Mouse (Mus musculus) midbrain, embryonic 16.5 days (tissue): ENCODE data around the gene Cherp. TPM values are rescaled to one million over a fixed set of nuclear protein-coding genes. Genes with fewer than 3 reads are reported as not detected.
A peak's percentile ranks its signal among the peaks of the same experiment; 100 is the strongest.

Source experiments
- ATAC-seq: fragments of 200-750 bp; cut with Nextera tagmentation; 2 replicates; pipeline ENCODE4 v1.8.0; 2017; ENCODE audit warnings: moderate TSS enrichment
- H3K27ac ChIP-seq: fragments of 300-500 bp; sonication (generic); 2 replicates; pipeline ENCODE4 v1.5.1; 2014; ENCODE audit warnings: mild to moderate bottlenecking, low read length, mixed read lengths
- H3K27me3 ChIP-seq: fragments of 300-500 bp; sonication (generic); 2 replicates; pipeline ENCODE4 v1.6.1; 2014; ENCODE audit warnings: low read depth, low read length, mixed read lengths; ENCODE audit not compliant: control insufficient read depth, insufficient read depth
- H3K36me3 ChIP-seq: fragments of 300-500 bp; sonication (generic); 2 replicates; pipeline ENCODE4 v1.6.1; 2014; ENCODE audit warnings: mild to moderate bottlenecking, low read length, moderate library complexity, mixed read lengths; ENCODE audit not compliant: control insufficient read depth, insufficient read depth
- H3K4me1 ChIP-seq: fragments of 300-500 bp; sonication (generic); 2 replicates; pipeline ENCODE4 v1.6.1; 2014; ENCODE audit warnings: mild to moderate bottlenecking, low read length, mixed read lengths; ENCODE audit not compliant: control insufficient read depth, insufficient read depth
- H3K4me2 ChIP-seq: fragments of 300-500 bp; sonication (generic); 2 replicates; pipeline ENCODE4 v1.6.1; 2014; ENCODE audit warnings: mild to moderate bottlenecking, low read length, mixed read lengths
- H3K4me3 ChIP-seq: fragments of 300-500 bp; sonication (generic); 2 replicates; pipeline ENCODE4 v1.5.1; 2014; ENCODE audit warnings: low read depth, mild to moderate bottlenecking, low read length, moderate library complexity, mixed read lengths
- H3K9ac ChIP-seq: fragments of 300-500 bp; sonication (generic); 2 replicates; pipeline ENCODE4 v1.6.1; 2014; ENCODE audit warnings: low read depth, low read length, mixed read lengths
- H3K9me3 ChIP-seq: fragments of 300-500 bp; sonication (generic); replicated peaks from 2 replicates; pipeline ENCODE4 v1.6.1; 2014; ENCODE audit warnings: mild to moderate bottlenecking, low read length, mixed read lengths; ENCODE audit not compliant: control insufficient read depth, poor library complexity, severe bottlenecking
- WGBS: fragments of 180-500 bp; shearing (Covaris S2); extraction: QIAGEN DNeasy Blood & Tissue Kit; methylation state at CpG from one replicate; pipeline ENCODE4 v1.1.7; 2014; 5-methylcytosine and 5-hydroxymethylcytosine counted together
- polyA plus RNA-seq: library from polyadenylated mRNA; unstranded; fragments of >200 nt; fragmentation: Nextera tagmentation; extraction: Ambion mirVana; gene quantifications from 2 replicates; pipeline ENCODE4 v1.2.1, GENCODE M21; 2015

Cherp gene
- polyA plus RNA-seq, 1 experiment from 2014 or later, result 55.3 TPM

DNA sequence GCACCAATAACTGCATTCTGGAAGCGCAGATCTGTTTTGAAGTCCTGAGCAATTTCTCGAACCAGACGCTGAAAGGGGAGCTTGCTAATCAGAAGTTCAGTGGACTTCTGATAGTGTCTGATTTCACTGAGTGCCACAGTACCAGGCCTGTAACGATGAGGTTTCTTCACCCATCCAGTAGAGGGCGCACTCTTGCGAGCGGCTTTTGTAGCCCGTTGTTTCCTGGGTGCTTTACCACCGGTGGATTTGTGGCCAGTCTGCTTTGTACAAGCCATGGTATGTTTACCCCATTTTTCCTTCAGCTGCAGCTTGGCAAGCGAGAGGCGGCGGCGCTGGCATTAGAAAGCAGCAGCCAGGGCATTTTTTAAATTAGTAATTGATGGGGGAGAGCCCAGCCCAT lies 45.4 kb downstream of the Cherp start:
- WGBS, result 54% methylated on average over 13 of the region's 13 CpGs

DNA sequence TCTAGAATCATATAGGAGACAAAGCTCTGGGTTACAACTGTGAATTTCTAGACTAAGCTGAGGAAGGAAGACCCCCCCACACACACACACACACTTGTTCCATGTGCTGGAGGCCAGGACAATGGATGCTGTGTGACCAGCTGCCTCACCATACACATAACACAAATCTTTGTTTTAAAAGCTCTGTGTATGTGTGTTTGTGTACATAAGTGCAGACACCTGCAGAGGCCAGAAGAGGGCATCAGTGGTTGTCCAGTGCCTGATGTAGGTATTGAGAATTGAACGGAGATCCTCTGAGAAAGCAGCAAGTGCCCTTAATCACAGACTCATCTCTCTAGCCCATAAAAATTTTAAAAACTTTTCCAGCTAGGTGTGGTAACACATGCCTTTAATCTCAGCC lies 52.1 kb downstream of the Cherp start:
- Histone ChIP-seq H3K27ac (no peak overlapping the region), H3K4me3 (no peak overlapping the region), H3K27me3 (no peaks in the 10 kb centered on the region), H3K9me3 (no peaks in the 10 kb centered on the region), H3K4me2 (no peak overlapping the region), H3K36me3 (no peaks in the 10 kb centered on the region), H3K4me1 (peaks cover 28% of the 10 kb centered on the region), H3K9ac (no peak overlapping the region)
- no peak for ATAC-seq
- WGBS, result 76% methylated on average over 1 of the region's 1 CpGs

More for the DNA sequence above, 45.4 kb downstream of the Cherp start:
- no peaks in the 10 kb centered on the region for H3K9me3 ChIP-seq
- no peaks in the 10 kb centered on the region for H3K4me1 ChIP-seq
- no peak overlapping the region for H3K4me2 ChIP-seq
- H3K9ac ChIP-seq, result no peak overlapping the region
- no peak overlapping the region for H3K4me3 ChIP-seq
- no peak for ATAC-seq
- no peaks in the 10 kb centered on the region for H3K27me3 ChIP-seq
- no peaks in the 10 kb centered on the region for H3K36me3 ChIP-seq
- H3K27ac ChIP-seq, result no peak overlapping the region

DNA sequence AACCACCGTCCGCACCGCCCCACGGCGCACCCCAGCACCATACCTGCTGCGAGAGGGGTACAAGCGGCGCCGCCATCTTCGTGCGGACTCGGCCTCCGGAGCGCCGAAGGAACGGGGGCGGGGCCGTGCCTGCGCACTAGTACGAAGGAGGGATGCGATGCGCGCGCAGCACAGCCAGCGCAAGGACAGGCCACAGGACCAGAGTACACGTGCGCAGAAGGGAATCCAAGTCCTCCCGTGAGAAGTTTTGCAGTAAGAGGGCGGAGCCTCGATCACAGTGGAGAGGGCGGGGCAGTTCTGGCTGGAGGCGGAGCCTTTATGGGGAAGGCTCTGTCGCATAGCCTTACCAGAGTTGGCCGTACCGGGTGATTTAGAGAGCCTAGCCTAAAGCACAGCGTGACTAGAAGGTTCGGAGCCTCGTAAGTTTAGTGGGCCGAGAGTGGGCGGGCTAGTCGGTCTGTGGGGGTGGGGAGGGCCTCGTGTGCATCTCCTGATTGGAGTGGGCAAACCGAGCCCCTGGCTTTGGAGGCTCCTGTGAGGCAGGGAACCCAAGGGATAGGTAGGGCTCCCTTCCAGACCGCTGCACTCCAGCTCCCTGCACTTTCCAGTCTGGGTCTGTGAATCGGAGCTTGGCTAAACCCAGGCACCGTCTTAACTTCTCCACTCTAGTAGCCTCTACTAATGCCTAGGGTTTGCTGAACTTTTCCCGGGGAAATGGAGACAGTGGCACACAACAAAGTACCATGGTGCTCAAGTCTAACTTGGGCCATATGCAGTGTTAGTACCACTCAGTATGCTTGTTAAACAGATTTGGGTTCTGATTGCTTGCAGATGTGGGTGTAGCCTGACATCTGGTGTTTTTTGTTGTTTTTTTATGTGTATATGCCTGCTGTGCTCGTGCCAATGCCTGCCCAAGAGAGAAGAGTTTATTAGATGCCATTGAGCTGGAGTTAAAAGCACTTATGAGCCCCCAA lies 53.4 kb downstream of the Cherp start, which contains the start of gene Eps15l1:
Gene Eps15l1, minus strand, starts transcription at position 99 of the 974 bp plus-strand sequence.
- peak within 1 kb of the TSS; percentile 86 for H3K9ac ChIP-seq
- WGBS, result 2% methylated on average over 48 of the region's 48 CpGs
- H3K9me3 ChIP-seq, result no peaks in the 10 kb centered on the region
- peak within 1 kb of the TSS; percentile 69 for H3K4me3 ChIP-seq
- no peaks in the 10 kb centered on the region for H3K27me3 ChIP-seq
- peak; percentile 98 for ATAC-seq
- no peaks in the 10 kb centered on the region for H3K36me3 ChIP-seq
- peaks cover 41% of the 10 kb centered on the region for H3K4me1 ChIP-seq
- H3K4me2 ChIP-seq, result peak within 1 kb of the TSS; percentile 77
- peak within 1 kb of the TSS; percentile 81 for H3K27ac ChIP-seq

DNA sequence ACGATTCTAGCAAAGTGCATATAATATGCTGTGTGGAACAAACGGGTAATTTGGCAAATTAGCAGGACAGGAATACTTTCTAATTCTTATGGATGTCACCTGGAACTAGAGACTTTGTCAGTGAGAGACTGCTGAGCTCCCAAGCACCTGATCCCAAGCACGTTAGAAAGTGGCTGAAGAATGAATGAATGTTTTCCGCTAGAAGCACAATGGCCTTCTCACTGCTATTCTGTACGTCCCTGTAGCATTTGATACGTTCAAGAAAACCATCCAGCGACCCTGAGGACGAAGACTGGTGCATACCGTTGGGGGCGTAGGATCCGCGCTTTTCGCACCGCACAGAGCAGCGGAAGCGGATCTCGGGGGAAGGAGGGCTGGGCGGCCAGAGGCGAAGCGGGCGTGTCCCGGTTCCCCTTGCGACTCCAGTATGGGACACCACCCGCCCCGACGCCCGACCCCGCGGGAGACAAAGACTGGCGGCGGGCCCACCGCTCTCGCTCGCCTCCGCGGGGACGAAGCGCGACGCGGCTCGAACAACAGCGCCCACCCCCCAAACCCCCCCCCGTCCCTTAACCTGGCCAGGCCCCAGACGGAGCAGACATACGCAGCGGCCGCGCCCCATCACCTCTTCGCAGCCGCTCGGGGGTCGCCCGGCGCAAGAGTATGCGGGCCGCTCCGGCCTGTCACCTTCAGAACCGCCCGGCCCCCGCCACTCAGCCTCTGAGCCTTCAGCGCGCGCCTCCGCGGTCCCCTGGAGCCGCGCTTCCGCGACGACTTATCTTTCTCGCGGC lies 54.3 kb downstream of the Cherp start:
- ATAC-seq, result peak; percentile 85
- WGBS, result 2% methylated on average over 58 of the region's 73 CpGs
- H3K9ac ChIP-seq, result peak overlapping the region; percentile 86
- peaks cover 42% of the 10 kb centered on the region for H3K4me1 ChIP-seq
- no peaks in the 10 kb centered on the region for H3K36me3 ChIP-seq
- peak overlapping the region; percentile 69 for H3K4me3 ChIP-seq
- H3K27ac ChIP-seq, result peak overlapping the region; percentile 81
- peak overlapping the region; percentile 77 for H3K4me2 ChIP-seq
- no peaks in the 10 kb centered on the region for H3K9me3 ChIP-seq
- H3K27me3 ChIP-seq, result no peaks in the 10 kb centered on the region

DNA sequence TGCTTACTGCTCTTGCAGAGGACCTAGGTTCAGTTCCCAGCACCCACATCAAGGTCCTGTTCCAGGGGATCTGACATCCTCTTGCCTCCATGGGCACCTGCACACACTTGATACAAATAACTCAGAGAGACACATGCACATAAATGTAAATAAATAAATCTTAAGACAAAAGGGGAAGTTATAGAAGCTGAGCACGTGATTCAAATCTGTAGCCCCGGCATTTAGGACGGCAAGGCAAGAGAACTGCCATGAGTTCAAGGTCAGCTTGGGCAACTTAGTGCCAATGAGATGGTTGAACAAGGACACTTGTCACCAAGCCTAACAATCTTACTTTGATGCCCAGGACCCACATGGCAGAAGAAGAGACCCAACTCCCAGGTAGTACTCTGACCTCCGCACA lies 57.0 kb downstream of the Cherp start:
- Histone ChIP-seq H3K36me3 (no peaks in the 10 kb centered on the region), H3K27me3 (no peaks in the 10 kb centered on the region), H3K4me2 (no peak overlapping the region), H3K4me1 (peaks cover 42% of the 10 kb centered on the region), H3K4me3 (no peak overlapping the region), H3K9ac (no peak overlapping the region), H3K27ac (no peak overlapping the region), H3K9me3 (no peaks in the 10 kb centered on the region)
- no peak for ATAC-seq
- 99% methylated on average over 4 of the region's 4 CpGs for WGBS

DNA sequence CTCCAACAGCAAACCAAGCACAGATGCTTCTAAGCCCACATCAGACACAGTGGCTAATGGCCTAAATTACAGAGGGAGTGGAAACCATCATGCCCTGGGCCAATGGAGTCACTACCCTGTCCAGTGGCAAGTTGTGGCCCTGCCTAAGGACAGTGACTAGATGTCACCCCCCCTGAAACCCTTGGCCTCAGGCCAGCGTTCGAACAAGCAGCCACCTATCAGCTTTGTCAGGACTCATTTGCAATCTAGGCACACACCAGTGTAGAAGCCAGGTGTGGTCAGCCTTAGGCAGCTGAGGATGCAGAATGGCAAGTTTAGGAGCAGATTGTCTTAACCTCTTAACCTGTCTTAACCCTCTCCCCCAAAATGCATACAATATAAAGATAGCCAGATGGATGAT lies 59.8 kb downstream of the Cherp start:
- 85% methylated on average over 2 of the region's 2 CpGs for whole genome bisulfite sequencing
- H3K4me1 ChIP-seq, result peaks cover 37% of the 10 kb centered on the region

DNA sequence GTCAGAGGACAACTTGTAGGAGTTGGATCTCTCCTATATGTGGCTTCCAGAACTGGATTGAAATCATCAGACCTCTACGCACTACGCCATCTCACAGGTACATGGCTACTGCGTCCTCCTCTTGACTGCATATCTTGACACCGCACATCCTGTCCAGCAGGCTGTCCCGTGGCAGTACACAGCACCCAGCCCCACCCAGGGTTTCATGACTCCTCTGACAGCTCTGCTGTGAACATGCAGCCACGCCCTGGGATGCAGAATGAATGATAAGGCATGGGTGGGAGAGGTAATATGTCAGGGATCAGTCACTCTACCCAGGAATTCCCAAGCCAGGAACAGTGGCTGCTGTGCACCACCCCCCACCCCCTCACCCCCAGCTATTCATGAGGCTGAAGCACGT lies 61.2 kb downstream of the Cherp start:
- H3K27ac ChIP-seq, result no peak overlapping the region
- H3K4me2 ChIP-seq, result no peak overlapping the region
- no peaks in the 10 kb centered on the region for H3K27me3 ChIP-seq
- H3K4me1 ChIP-seq, result peaks cover 23% of the 10 kb centered on the region
- no peaks in the 10 kb centered on the region for H3K9me3 ChIP-seq
- no peak overlapping the region for H3K4me3 ChIP-seq
- WGBS, result 92% methylated on average over 7 of the region's 7 CpGs
- H3K36me3 ChIP-seq, result no peaks in the 10 kb centered on the region
- no peak overlapping the region for H3K9ac ChIP-seq
- ATAC-seq, result no peak

More for the DNA sequence above, 59.8 kb downstream of the Cherp start:
- Histone ChIP-seq H3K27ac (no peak overlapping the region), H3K9me3 (no peaks in the 10 kb centered on the region), H3K36me3 (no peaks in the 10 kb centered on the region), H3K4me2 (no peak overlapping the region), H3K27me3 (no peaks in the 10 kb centered on the region), H3K4me3 (no peak overlapping the region), H3K9ac (no peak overlapping the region)
- ATAC-seq, result no peak
